Mouse (Mus musculus): ENCODE data around the gene Plekhg5. TPM values are rescaled to one million over a fixed set of nuclear protein-coding genes. Genes with fewer than 3 reads are reported as not detected.

Plekhg5 gene
- polyA plus RNA-seq (2015; fragmentation: Illumina TruSeq; extraction: RNeasy Lipid Tissue Mini Kit (QIAGEN cat#74804); ENCODE audit: insufficient read depth, low replicate concordance): 1.6 TPM

GRCm38 (mm10) chr4:152072121-152072601, at the start of gene Plekhg5:
Gene Plekhg5, plus strand, starts transcription at chr4:152072498.

GRCm38 (mm10) chr4:152027524-152027923, 44.8 kb upstream of the Plekhg5 start, which contains the start of gene Zbtb48:
Gene Zbtb48, minus strand, starts transcription at chr4:152027671.

GRCm38 (mm10) chr4:152038225-152038984, 33.9 kb upstream of the Plekhg5 start, which contains the start of gene Tas1r1:
Gene Tas1r1, minus strand, starts transcription at chr4:152038568.

GRCm38 (mm10) chr4:152038985-152039830, 33.1 kb upstream of the Plekhg5 start, which contains the start of gene Nol9:
Gene Nol9, plus strand, starts transcription at chr4:152039321.

GRCm38 (mm10) chr4:152115921-152116612, 43.8 kb downstream of the Plekhg5 start, which contains the start of gene Tnfrsf25:
Gene Tnfrsf25, plus strand, starts transcription at chr4:152115934.

GRCm38 (mm10) chr4:152151966-152152544, 79.8 kb downstream of the Plekhg5 start, which contains the start of gene Espn:
Gene Espn, minus strand, starts transcription at chr4:152152371.

GRCm38 (mm10) chr4:152158585-152159284, 86.4 kb downstream of the Plekhg5 start, which contains the start of gene Hes2:
Gene Hes2, plus strand, starts transcription at chr4:152158867.

Other genes starting within 250 kb of the Plekhg5 start
- gene Camta1, start 210.6 kb upstream of the Plekhg5 start, polyA plus RNA-seq (2015; fragmentation: Illumina TruSeq; extraction: RNeasy Lipid Tissue Mini Kit (QIAGEN cat#74804); ENCODE audit: insufficient read depth, low replicate concordance): 45.7 TPM
- 55.6 TPM for gene Dnajc11, start 138.8 kb upstream of the Plekhg5 start, polyA plus RNA-seq (2015; fragmentation: Illumina TruSeq; extraction: RNeasy Lipid Tissue Mini Kit (QIAGEN cat#74804); ENCODE audit: insufficient read depth, low replicate concordance)
- 7.9 TPM for gene Thap3, start 83.5 kb upstream of the Plekhg5 start, polyA plus RNA-seq (2015; fragmentation: Illumina TruSeq; extraction: RNeasy Lipid Tissue Mini Kit (QIAGEN cat#74804); ENCODE audit: insufficient read depth, low replicate concordance)
- gene Phf13, start 76.2 kb upstream of the Plekhg5 start, polyA plus RNA-seq (2015; fragmentation: Illumina TruSeq; extraction: RNeasy Lipid Tissue Mini Kit (QIAGEN cat#74804); ENCODE audit: insufficient read depth, low replicate concordance): 6.4 TPM
- gene Klhl21, start 63.7 kb upstream of the Plekhg5 start, polyA plus RNA-seq (2015; fragmentation: Illumina TruSeq; extraction: RNeasy Lipid Tissue Mini Kit (QIAGEN cat#74804); ENCODE audit: insufficient read depth, low replicate concordance): 7.9 TPM
- 9.2 TPM for gene Zbtb48, start 44.8 kb upstream of the Plekhg5 start, polyA plus RNA-seq (2015; fragmentation: Illumina TruSeq; extraction: RNeasy Lipid Tissue Mini Kit (QIAGEN cat#74804); ENCODE audit: insufficient read depth, low replicate concordance)
- not detected for gene Tas1r1, start 33.9 kb upstream of the Plekhg5 start, polyA plus RNA-seq (2015; fragmentation: Illumina TruSeq; extraction: RNeasy Lipid Tissue Mini Kit (QIAGEN cat#74804); ENCODE audit: insufficient read depth, low replicate concordance)
- 29.8 TPM for gene Nol9, start 33.2 kb upstream of the Plekhg5 start, polyA plus RNA-seq (2015; fragmentation: Illumina TruSeq; extraction: RNeasy Lipid Tissue Mini Kit (QIAGEN cat#74804); ENCODE audit: insufficient read depth, low replicate concordance)
- 5.4 TPM for gene Tnfrsf25, start 43.4 kb downstream of the Plekhg5 start, polyA plus RNA-seq (2015; fragmentation: Illumina TruSeq; extraction: RNeasy Lipid Tissue Mini Kit (QIAGEN cat#74804); ENCODE audit: insufficient read depth, low replicate concordance)
- gene Espn, start 79.9 kb downstream of the Plekhg5 start, polyA plus RNA-seq (2015; fragmentation: Illumina TruSeq; extraction: RNeasy Lipid Tissue Mini Kit (QIAGEN cat#74804); ENCODE audit: insufficient read depth, low replicate concordance): 0.79 TPM
- 0.08 TPM for gene Hes2, start 86.4 kb downstream of the Plekhg5 start, polyA plus RNA-seq (2015; fragmentation: Illumina TruSeq; extraction: RNeasy Lipid Tissue Mini Kit (QIAGEN cat#74804); ENCODE audit: insufficient read depth, low replicate concordance)
- 10.9 TPM for gene Acot7, start 105.6 kb downstream of the Plekhg5 start, polyA plus RNA-seq (2015; fragmentation: Illumina TruSeq; extraction: RNeasy Lipid Tissue Mini Kit (QIAGEN cat#74804); ENCODE audit: insufficient read depth, low replicate concordance)
- 2.8 TPM for gene Gpr153, start 201.7 kb downstream of the Plekhg5 start, polyA plus RNA-seq (2015; fragmentation: Illumina TruSeq; extraction: RNeasy Lipid Tissue Mini Kit (QIAGEN cat#74804); ENCODE audit: insufficient read depth, low replicate concordance)
- gene Hes3, start 219.2 kb downstream of the Plekhg5 start, polyA plus RNA-seq (2015; fragmentation: Illumina TruSeq; extraction: RNeasy Lipid Tissue Mini Kit (QIAGEN cat#74804); ENCODE audit: insufficient read depth, low replicate concordance): not detected
- 19.9 TPM for gene Icmt, start 224.7 kb downstream of the Plekhg5 start, polyA plus RNA-seq (2015; fragmentation: Illumina TruSeq; extraction: RNeasy Lipid Tissue Mini Kit (QIAGEN cat#74804); ENCODE audit: insufficient read depth, low replicate concordance)
- gene Rnf207, start 246.5 kb downstream of the Plekhg5 start, polyA plus RNA-seq (2015; fragmentation: Illumina TruSeq; extraction: RNeasy Lipid Tissue Mini Kit (QIAGEN cat#74804); ENCODE audit: insufficient read depth, low replicate concordance): not detected